Mouse (Mus musculus): ENCODE results near the gene Zfp61. TPM values are rescaled to one million over a fixed set of nuclear protein-coding genes. Genes with fewer than 3 reads are reported as not detected.

The Zfp61 gene
- not detected for polyA plus RNA-seq (2014; fragmentation: Illumina TruSeq; extraction: RNeasy Lipid Tissue Mini Kit (QIAGEN cat#74804); ENCODE audit: low read depth, low replicate concordance)

GRCm38 (mm10) chr7:24300771-24301282 lies at the start of gene Zfp61:
Gene Zfp61 (minus strand): TSS chr7:24301232.

GRCm38 (mm10) chr7:24348896-24349295 lies 47.9 kb upstream of the Zfp61 start, which contains the start of gene Lypd5:
Gene Lypd5 (plus strand): TSS chr7:24349196.

GRCm38 (mm10) chr7:24333304-24333986 lies 32.4 kb upstream of the Zfp61 start, which contains the start of gene Tescl:
Gene Tescl (minus strand): TSS chr7:24333936.

GRCm38 (mm10) chr7:24316567-24317092 lies 15.6 kb upstream of the Zfp61 start, which contains the start of gene Zfp94:
Gene Zfp94 (minus strand): TSS chr7:24316666.

GRCm38 (mm10) chr7:24270288-24270672 lies 30.8 kb downstream of the Zfp61 start, which contains the start of gene Zfp93:
Gene Zfp93 (plus strand): TSS chr7:24270420.

GRCm38 (mm10) chr7:24254633-24255474 lies 46.2 kb downstream of the Zfp61 start, which contains the start of gene Zfp108:
Gene Zfp108 (plus strand): TSS chr7:24254794.

Other genes starting within 250 kb of the Zfp61 start
- gene Vmn1r183, start 248.0 kb downstream of the Zfp61 start, polyA plus RNA-seq (2014; fragmentation: Illumina TruSeq; extraction: RNeasy Lipid Tissue Mini Kit (QIAGEN cat#74804); ENCODE audit: low read depth, low replicate concordance) = not detected
- 5.3 TPM for gene Zfp180, start 219.3 kb downstream of the Zfp61 start, polyA plus RNA-seq (2014; fragmentation: Illumina TruSeq; extraction: RNeasy Lipid Tissue Mini Kit (QIAGEN cat#74804); ENCODE audit: low read depth, low replicate concordance)
- 0.77 TPM for gene Zfp112, start 188.9 kb downstream of the Zfp61 start, polyA plus RNA-seq (2014; fragmentation: Illumina TruSeq; extraction: RNeasy Lipid Tissue Mini Kit (QIAGEN cat#74804); ENCODE audit: low read depth, low replicate concordance)
- gene Zfp235, start 167.1 kb downstream of the Zfp61 start, polyA plus RNA-seq (2014; fragmentation: Illumina TruSeq; extraction: RNeasy Lipid Tissue Mini Kit (QIAGEN cat#74804); ENCODE audit: low read depth, low replicate concordance) = 3.6 TPM
- 0.11 TPM for gene Zfp114, start 126.2 kb downstream of the Zfp61 start, polyA plus RNA-seq (2014; fragmentation: Illumina TruSeq; extraction: RNeasy Lipid Tissue Mini Kit (QIAGEN cat#74804); ENCODE audit: low read depth, low replicate concordance)
- 1.5 TPM for gene Zfp111, start 89.8 kb downstream of the Zfp61 start, polyA plus RNA-seq (2014; fragmentation: Illumina TruSeq; extraction: RNeasy Lipid Tissue Mini Kit (QIAGEN cat#74804); ENCODE audit: low read depth, low replicate concordance)
- gene Zfp109, start 63.7 kb downstream of the Zfp61 start, polyA plus RNA-seq (2014; fragmentation: Illumina TruSeq; extraction: RNeasy Lipid Tissue Mini Kit (QIAGEN cat#74804); ENCODE audit: low read depth, low replicate concordance) = 1.2 TPM
- 1.1 TPM for gene Zfp108, start 46.4 kb downstream of the Zfp61 start, polyA plus RNA-seq (2014; fragmentation: Illumina TruSeq; extraction: RNeasy Lipid Tissue Mini Kit (QIAGEN cat#74804); ENCODE audit: low read depth, low replicate concordance)
- 1.4 TPM for gene Zfp93, start 30.8 kb downstream of the Zfp61 start, polyA plus RNA-seq (2014; fragmentation: Illumina TruSeq; extraction: RNeasy Lipid Tissue Mini Kit (QIAGEN cat#74804); ENCODE audit: low read depth, low replicate concordance)
- 0.87 TPM for gene Zfp94, start 15.4 kb upstream of the Zfp61 start, polyA plus RNA-seq (2014; fragmentation: Illumina TruSeq; extraction: RNeasy Lipid Tissue Mini Kit (QIAGEN cat#74804); ENCODE audit: low read depth, low replicate concordance)
- not detected for gene Tescl, start 32.7 kb upstream of the Zfp61 start, polyA plus RNA-seq (2014; fragmentation: Illumina TruSeq; extraction: RNeasy Lipid Tissue Mini Kit (QIAGEN cat#74804); ENCODE audit: low read depth, low replicate concordance)
- not detected for gene Lypd5, start 48.0 kb upstream of the Zfp61 start, polyA plus RNA-seq (2014; fragmentation: Illumina TruSeq; extraction: RNeasy Lipid Tissue Mini Kit (QIAGEN cat#74804); ENCODE audit: low read depth, low replicate concordance)
- not detected for gene Kcnn4, start 69.0 kb upstream of the Zfp61 start, polyA plus RNA-seq (2014; fragmentation: Illumina TruSeq; extraction: RNeasy Lipid Tissue Mini Kit (QIAGEN cat#74804); ENCODE audit: low read depth, low replicate concordance)
- gene Smg9, start 98.4 kb upstream of the Zfp61 start, polyA plus RNA-seq (2014; fragmentation: Illumina TruSeq; extraction: RNeasy Lipid Tissue Mini Kit (QIAGEN cat#74804); ENCODE audit: low read depth, low replicate concordance) = 0.21 TPM
- gene Irgc1, start 151.1 kb upstream of the Zfp61 start, polyA plus RNA-seq (2014; fragmentation: Illumina TruSeq; extraction: RNeasy Lipid Tissue Mini Kit (QIAGEN cat#74804); ENCODE audit: low read depth, low replicate concordance) = not detected
- not detected for gene Plaur, start 161.3 kb upstream of the Zfp61 start, polyA plus RNA-seq (2014; fragmentation: Illumina TruSeq; extraction: RNeasy Lipid Tissue Mini Kit (QIAGEN cat#74804); ENCODE audit: low read depth, low replicate concordance)
- 0.34 TPM for gene Cadm4, start 180.8 kb upstream of the Zfp61 start, polyA plus RNA-seq (2014; fragmentation: Illumina TruSeq; extraction: RNeasy Lipid Tissue Mini Kit (QIAGEN cat#74804); ENCODE audit: low read depth, low replicate concordance)
- not detected for gene Zfp428, start 205.8 kb upstream of the Zfp61 start, polyA plus RNA-seq (2014; fragmentation: Illumina TruSeq; extraction: RNeasy Lipid Tissue Mini Kit (QIAGEN cat#74804); ENCODE audit: low read depth, low replicate concordance)
- not detected for gene AC161166.1, start 211.2 kb upstream of the Zfp61 start, polyA plus RNA-seq (2014; fragmentation: Illumina TruSeq; extraction: RNeasy Lipid Tissue Mini Kit (QIAGEN cat#74804); ENCODE audit: low read depth, low replicate concordance)
- gene Irgq, start 229.5 kb upstream of the Zfp61 start, polyA plus RNA-seq (2014; fragmentation: Illumina TruSeq; extraction: RNeasy Lipid Tissue Mini Kit (QIAGEN cat#74804); ENCODE audit: low read depth, low replicate concordance) = 3.8 TPM
- not detected for gene Pinlyp, start 244.9 kb upstream of the Zfp61 start, polyA plus RNA-seq (2014; fragmentation: Illumina TruSeq; extraction: RNeasy Lipid Tissue Mini Kit (QIAGEN cat#74804); ENCODE audit: low read depth, low replicate concordance)
- 0.74 TPM for gene Xrcc1, start 245.1 kb upstream of the Zfp61 start, polyA plus RNA-seq (2014; fragmentation: Illumina TruSeq; extraction: RNeasy Lipid Tissue Mini Kit (QIAGEN cat#74804); ENCODE audit: low read depth, low replicate concordance)

Data from liver, adult 10 weeks (tissue).